Mouse (Mus musculus) MEL (cell line): ENCODE measurements around the gene Slc16a3. TPM values are rescaled to one million over a fixed set of nuclear protein-coding genes. Genes with fewer than 3 reads are reported as not detected.
A peak's percentile ranks its signal among the peaks of the same experiment; 100 is the strongest.

Experiments
- DNase-seq: peaks from one replicate; pipeline ENCODE4 v3.0.0; 2011; ENCODE audit warnings: low read depth, low spot score
- H3K27ac ChIP-seq: 2 replicates; pipeline ENCODE4 v1.5.1; 2012; ENCODE audit warnings: low read depth, mild to moderate bottlenecking, control low read depth, low read length, moderate library complexity; ENCODE audit not compliant: control insufficient read depth
- H3K27me3 ChIP-seq, 2 experiments: fragments of 150-350 bp in 1 of 2; sonication (generic) in 1 of 2; 2 replicates each; pipeline ENCODE4 v1.6.1; 2012; ENCODE audit warnings: low read length in 2 of 2, mild to moderate bottlenecking in 2 of 2, improper control_type of control experiment in 1 of 2, moderate library complexity in 1 of 2; ENCODE audit not compliant: insufficient read depth in 2 of 2, control insufficient read depth in 1 of 2
- H3K36me3 ChIP-seq, 2 experiments: 2 replicates each; pipeline ENCODE4 v1.6.1; 2012 to 2014; ENCODE audit warnings: low read length in 2 of 2, improper control_type of control experiment in 1 of 2, inconsistent platforms in 1 of 2, mild to moderate bottlenecking in 1 of 2; ENCODE audit not compliant: insufficient read depth in 2 of 2, control insufficient read depth in 1 of 2
- H3K4me1 ChIP-seq, 2 experiments: fragments of 150-350 bp in 1 of 2; sonication (generic) in 1 of 2; 2 replicates each; pipeline ENCODE4 v1.6.1; 2012; ENCODE audit warnings: low read length in 2 of 2, improper control_type of control experiment in 1 of 2, mild to moderate bottlenecking in 1 of 2; ENCODE audit not compliant: insufficient read depth in 2 of 2, control insufficient read depth in 1 of 2
- H3K4me3 ChIP-seq, 2 experiments: fragments of 150-350 bp in 1 of 2; sonication (generic) in 1 of 2; 2 replicates each; pipeline ENCODE4 v1.5.1; 2012; ENCODE audit warnings: low read depth in 2 of 2, low read length in 2 of 2, mild to moderate bottlenecking in 2 of 2, moderate library complexity in 2 of 2, control low read depth in 1 of 2, improper control_type of control experiment in 1 of 2; ENCODE audit not compliant: control insufficient read depth in 1 of 2, insufficient read depth in 1 of 2
- H3K79me2 ChIP-seq: 2 replicates; pipeline ENCODE4 v1.6.1; 2012; ENCODE audit warnings: mild to moderate bottlenecking, low read length, moderate library complexity; ENCODE audit not compliant: control insufficient read depth, poor library complexity, insufficient read depth
- H3K9ac ChIP-seq: 2 replicates; pipeline ENCODE4 v1.6.1; 2012; ENCODE audit warnings: low read depth, mild to moderate bottlenecking, control low read depth, low read length, moderate library complexity; ENCODE audit not compliant: control insufficient read depth, poor library complexity, severe bottlenecking
- H3K9me3 ChIP-seq: fragments of 150-350 bp; sonication (generic); replicated peaks from 2 replicates; pipeline ENCODE4 v1.6.1; 2012; ENCODE audit warnings: mild to moderate bottlenecking, low read length, improper control_type of control experiment, moderate library complexity; ENCODE audit not compliant: insufficient read depth
- CHD1 ChIP-seq: IDR thresholded peaks from 2 replicates; pipeline ENCODE4 v1.6.1; 2012; ENCODE audit warnings: low read depth, mild to moderate bottlenecking, inconsistent platforms, low read length, improper control_type of control experiment
- CHD2 ChIP-seq: IDR thresholded peaks from 2 replicates; pipeline ENCODE4 v1.6.1; 2011; ENCODE audit warnings: low read length, improper control_type of control experiment
- CTCF ChIP-seq, 3 experiments: IDR thresholded peaks in 2 of 3; conservative IDR thresholded peaks in 1 of 3; 2 replicates each; pipeline ENCODE4 v1.5.1; 2011 to 2012; ENCODE audit warnings: low read length in 3 of 3, low read depth in 2 of 3, mild to moderate bottlenecking in 2 of 3, improper control_type of control experiment in 1 of 3, inconsistent platforms in 1 of 3, mixed read lengths in 1 of 3, moderate library complexity in 1 of 3; ENCODE audit not compliant: control insufficient read depth in 1 of 3, insufficient read depth in 1 of 3, poor library complexity in 1 of 3, severe bottlenecking in 1 of 3
- E2F4 ChIP-seq: IDR thresholded peaks from 2 replicates; pipeline ENCODE4 v1.6.1; 2011; ENCODE audit warnings: low read depth, low read length, improper control_type of control experiment, borderline replicate concordance
- GABPA ChIP-seq: IDR thresholded peaks from 2 replicates; pipeline ENCODE4 v1.6.1; 2012; ENCODE audit warnings: low read depth, mild to moderate bottlenecking, inconsistent platforms, low read length, improper control_type of control experiment, moderate library complexity
- HCFC1 ChIP-seq: IDR thresholded peaks from 2 replicates; pipeline ENCODE4 v1.6.1; 2012; ENCODE audit warnings: low read depth, mild to moderate bottlenecking, inconsistent platforms, low read length, improper control_type of control experiment, moderate library complexity
- JUND ChIP-seq: IDR thresholded peaks from 2 replicates; pipeline ENCODE4 v1.6.1; 2011; ENCODE audit warnings: low read depth, mild to moderate bottlenecking, improper control_type of control experiment, low read length
- MAFK ChIP-seq: IDR thresholded peaks from 2 replicates; pipeline ENCODE4 v1.6.1; 2011; ENCODE audit warnings: low read depth, mild to moderate bottlenecking, low read length, improper control_type of control experiment, borderline replicate concordance
- MAX ChIP-seq: IDR thresholded peaks from 2 replicates; pipeline ENCODE4 v1.6.1; 2011; ENCODE audit warnings: low read length, improper control_type of control experiment
- NELFE ChIP-seq: IDR thresholded peaks from 2 replicates; pipeline ENCODE4 v1.6.1; 2011; ENCODE audit warnings: low read depth, low read length, improper control_type of control experiment
- POLR2AphosphoS2 ChIP-seq: IDR thresholded peaks from 2 replicates; pipeline ENCODE4 v1.6.1; 2011; ENCODE audit warnings: low read length, improper control_type of control experiment
- RCOR1 ChIP-seq: IDR thresholded peaks from 2 replicates; pipeline ENCODE4 v1.6.1; 2012; ENCODE audit warnings: low read depth, mild to moderate bottlenecking, inconsistent platforms, low read length, improper control_type of control experiment
- TBP ChIP-seq: IDR thresholded peaks from 2 replicates; pipeline ENCODE4 v1.8.0; 2011; ENCODE audit warnings: low read depth, low read length, improper control_type of control experiment
- TCF12 ChIP-seq: IDR thresholded peaks from 2 replicates; pipeline ENCODE4 v1.6.1; 2014; ENCODE audit warnings: low read depth, mild to moderate bottlenecking, inconsistent platforms, low read length, improper control_type of control experiment, moderate library complexity
- UBTF ChIP-seq: IDR thresholded peaks from 2 replicates; pipeline ENCODE4 v1.6.1; 2012; ENCODE audit warnings: low read depth, mild to moderate bottlenecking, inconsistent platforms, low read length, improper control_type of control experiment, moderate library complexity, borderline replicate concordance; ENCODE audit not compliant: insufficient read depth
- USF1 ChIP-seq: IDR thresholded peaks from 2 replicates; pipeline ENCODE4 v1.6.1; 2014; ENCODE audit warnings: low read depth, mild to moderate bottlenecking, inconsistent platforms, low read length, improper control_type of control experiment, moderate library complexity
- ZC3H11A ChIP-seq: IDR thresholded peaks from 2 replicates; pipeline ENCODE4 v1.6.1; 2012; ENCODE audit warnings: low read depth, mild to moderate bottlenecking, inconsistent platforms, low read length, improper control_type of control experiment
- ZKSCAN1 ChIP-seq: IDR thresholded peaks from 2 replicates; pipeline ENCODE4 v1.6.1; 2012; ENCODE audit warnings: low read depth, mild to moderate bottlenecking, inconsistent platforms, low read length, improper control_type of control experiment, moderate library complexity
- ZNF384 ChIP-seq: IDR thresholded peaks from 2 replicates; pipeline ENCODE4 v1.6.1; 2012; ENCODE audit warnings: low read depth, mild to moderate bottlenecking, inconsistent platforms, low read length, improper control_type of control experiment
- polyA plus RNA-seq, 2 experiments: library from polyadenylated mRNA; stranded (reverse) in 1 of 2; unstranded in 1 of 2; fragments of >175 nt in 1 of 2; fragments of >200 nt in 1 of 2; gene quantifications; 2 replicates each; pipeline versions ENCODE4 v1.2.1 to v1.2.4; 2012; ENCODE audit warnings: low replicate concordance in 2 of 2, low read depth in 1 of 2; ENCODE audit not compliant: insufficient read length in 2 of 2, insufficient read depth in 1 of 2, missing spikeins in 1 of 2
- total RNA-seq: library from RNA; depleted of rRNA; stranded (reverse); fragments of 300-350 nt; gene quantifications from 2 replicates; pipeline ENCODE4 v1.2.3, GENCODE M21; 2012

Slc16a3 gene
- total and polyA plus RNA-seq, 3 experiments: 85.7 to 610 (median 570) TPM

GRCm38 (mm10) chr11:120939712-120940341, 8.5 kb upstream of the Slc16a3 start:
- Histone ChIP-seq H3K36me3 (peaks cover 0 to 3% of the 10 kb centered on the region in 2 experiments; a peak in 2 of 4 replicates), H3K9ac (no peak overlapping the region), H3K79me2 (no peaks in the 10 kb centered on the region), H3K27ac (no peak overlapping the region), H3K27me3 (no peaks in the 10 kb centered on the region), H3K4me3 (no peak overlapping the region), H3K9me3 (no peaks in the 10 kb centered on the region), H3K4me1 (peaks cover 9 to 19% of the 10 kb centered on the region in 2 experiments)
- DNase-seq: peak; percentile 74
- TF ChIP-seq ZNF384: peak; percentile 63
- no peak for TF ChIP-seq CTCF (IDR thresholded peaks at IDR 0.05 in 2 of 3, conservative IDR thresholded peaks at IDR 0.05 in 1 of 3; ENCODE audit: control insufficient read depth in 1 of 3, insufficient read depth in 1 of 3, low read depth in 2 of 3, low read length in 3 of 3, poor library complexity in 1 of 3, severe bottlenecking in 1 of 3)

- Histone ChIP-seq H3K4me3 (no peak overlapping the region), H3K9ac (no peak overlapping the region), H3K36me3 (peaks cover 0 to 3% of the 10 kb centered on the region in 2 experiments; a peak in 2 of 4 replicates), H3K27me3 (no peaks in the 10 kb centered on the region), H3K79me2 (no peaks in the 10 kb centered on the region), H3K27ac (no peak overlapping the region), H3K4me1 (peaks cover 9 to 19% of the 10 kb centered on the region in 2 experiments), H3K9me3 (no peaks in the 10 kb centered on the region)
- DNase-seq: no peak
- TF ChIP-seq GABPA (no peak), TCF12 (no peak), MAX (no peak), ZKSCAN1 (no peak), CHD2 (no peak), UBTF (no peak), JUND (no peak), HCFC1 (no peak), CHD1 (no peak), NELFE (no peak), CTCF (IDR thresholded peaks at IDR 0.05 in 2 of 3, conservative IDR thresholded peaks at IDR 0.05 in 1 of 3; ENCODE audit: control insufficient read depth in 1 of 3, insufficient read depth in 1 of 3, low read depth in 2 of 3, low read length in 3 of 3, poor library complexity in 1 of 3, severe bottlenecking in 1 of 3) (no peak), ZC3H11A (no peak), E2F4 (no peak), RCOR1 (no peak), TBP (no peak), POLR2AphosphoS2 (no peak), MAFK (no peak), USF1 (no peak)
Measured at GRCm38 (mm10) chr11:120940959-120941358, 7.3 kb upstream of the Slc16a3 start.
